8 mouse cellular contexts compared by ENCODE assay signal in genomic region chr8:70701048-70701981, GRCm38 (mm10). TPM values are rescaled to one million over a fixed set of nuclear protein-coding genes. Genes with fewer than 3 reads are reported as not detected.
DNase-seq lines count a peak whose midpoint lies in the region; ATAC-seq lines count a peak whose summit lies in the region.

No protein-coding gene starts in this region.

- H3K9ac ChIP-seq in limb, embryonic 12.5 days (replicated peaks), result peak overlapping the region; percentile 99

- 0 out of 2 replicates have a peak overlapping the region, but pooled peaks have one; percentile 99 for H3K27ac ChIP-seq in limb, embryonic 12.5 days

- peaks cover 58% of the 10 kb centered on the region for H3K4me1 ChIP-seq in megakaryocyte, embryonic 14.5 days
- H3K4me1 ChIP-seq in limb, embryonic 12.5 days (replicated peaks), result peaks cover 39% of the 10 kb centered on the region

- no peaks in the 10 kb centered on the region for H3K27me3 ChIP-seq in megakaryocyte, embryonic 14.5 days (replicated peaks)
- H3K27me3 ChIP-seq in limb, embryonic 12.5 days, result no peaks in the 10 kb centered on the region

- 55% methylated on average over 10 of the region's 10 CpGs for WGBS in limb, embryonic 12.5 days

- DNase-seq in CD4-positive, CD25-positive, alpha-beta regulatory T cell, adult 2 months (ENCODE audit: low read depth, low spot score), result peak; percentile 68
- DNase-seq in retina, embryonic 14.5 days (ENCODE audit: low spot score), result peak; percentile 45
- no peak for DNase-seq in frontal cortex, postnatal 36 days (ENCODE audit: low spot score in 2 of 2)
- DNase-seq in left cerebral cortex, adult 8-10 months (ENCODE audit: low spot score in 2 of 2), result no peak

- H3K36me3 ChIP-seq in megakaryocyte, embryonic 14.5 days (replicated peaks; ENCODE audit: low read length), result peaks cover 11% of the 10 kb centered on the region
- peaks cover 18% of the 10 kb centered on the region for H3K36me3 ChIP-seq in limb, embryonic 12.5 days

- no peak for ATAC-seq in CD4-positive, CD25-positive, alpha-beta regulatory T cell, adult 4 months
- no peak for ATAC-seq in megakaryocyte, adult 5-6 weeks (ENCODE audit: poor library complexity, severe bottlenecking)
- no peak for ATAC-seq in limb, embryonic 12.5 days (ENCODE audit: insufficient number of reproducible peaks, insufficient read depth, low FRiP score, low TSS enrichment, low read depth)

- peak overlapping the region; percentile 98 for H3K4me3 ChIP-seq in megakaryocyte, embryonic 14.5 days (replicated peaks)
- H3K4me3 ChIP-seq in limb, embryonic 12.5 days (replicated peaks), result peak overlapping the region; percentile 99

- H3K9me3 ChIP-seq in megakaryocyte, embryonic 14.5 days, result no peaks in the 10 kb centered on the region
- H3K9me3 ChIP-seq in limb, embryonic 12.5 days, result no peaks in the 10 kb centered on the region

- peak overlapping the region; percentile 72 for H3K4me2 ChIP-seq in limb, embryonic 12.5 days

RNA-seq across cellular contexts. Expression of gene Iqcn, which starts 1.9 kb away (rescaled TPM):
- polyA plus RNA-seq in CD4-positive, CD25-positive, alpha-beta regulatory T cell, adult 4 months (2017; shearing (Covaris generic)), result under 1 TPM in 1 of 2 experiments, not detected in 1; 0.07 TPM
- not detected in 2 replicates for polyA plus RNA-seq in megakaryocyte, embryonic 14.5 days (2012; ENCODE audit: insufficient read depth, low replicate concordance)
- total RNA-seq in megakaryocyte, adult 5-6 weeks (2015), result 0.11 and 0.27 TPM in 2 replicates
- 0.04 TPM in 1 of 2 replicates, not detected in the other for total RNA-seq in megakaryocyte, adult 5-6 weeks (2017)
- not detected in 2 replicates for polyA plus RNA-seq in limb, embryonic 12.5 days (2016; fragmentation: Nextera tagmentation; extraction: Ambion mirVana)
- under 1 TPM in 1 of 4 experiments, not detected in 3; 0.07 TPM for total RNA-seq in left cerebral cortex, adult 8-10 months (2022)

RNA-seq across cellular contexts. Expression of gene Jund, which starts 2.6 kb away (rescaled TPM):
- 10 to 100 TPM in 1 of 2 experiments, 1 to 10 TPM in 1; 7.6 to 23.3 TPM for polyA plus RNA-seq in CD4-positive, CD25-positive, alpha-beta regulatory T cell, adult 4 months (2017; shearing (Covaris generic))
- 972 and 2,520 TPM in 2 replicates for polyA plus RNA-seq in megakaryocyte, embryonic 14.5 days (2012; ENCODE audit: insufficient read depth, low replicate concordance)
- total RNA-seq in megakaryocyte, adult 5-6 weeks (2015), result 26.7 and 44.1 TPM in 2 replicates
- 24.0 and 28.9 TPM in 2 replicates for total RNA-seq in megakaryocyte, adult 5-6 weeks (2017)
- 117 and 121 TPM in 2 replicates for polyA plus RNA-seq in limb, embryonic 12.5 days (2016; fragmentation: Nextera tagmentation; extraction: Ambion mirVana)
- 100 to 1,000 TPM; 206 to 222 (median 214) TPM for total RNA-seq in left cerebral cortex, adult 8-10 months (2022)

RNA-seq across cellular contexts. Expression of gene Gm3336, which starts 17.0 kb away (rescaled TPM):
- not detected for polyA plus RNA-seq in CD4-positive, CD25-positive, alpha-beta regulatory T cell, adult 4 months (2017; shearing (Covaris generic))
- polyA plus RNA-seq in megakaryocyte, embryonic 14.5 days (2012; ENCODE audit: insufficient read depth, low replicate concordance), result 0.26 TPM in 1 of 2 replicates, not detected in the other
- not detected in 2 replicates for total RNA-seq in megakaryocyte, adult 5-6 weeks (2015)
- total RNA-seq in megakaryocyte, adult 5-6 weeks (2017), result not detected in 2 replicates
- not detected in 2 replicates for polyA plus RNA-seq in limb, embryonic 12.5 days (2016; fragmentation: Nextera tagmentation; extraction: Ambion mirVana)
- total RNA-seq in left cerebral cortex, adult 8-10 months (2022), result not detected

RNA-seq across cellular contexts. Expression of gene Pde4c, which starts 22.2 kb away (rescaled TPM):
- polyA plus RNA-seq in CD4-positive, CD25-positive, alpha-beta regulatory T cell, adult 4 months (2017; shearing (Covaris generic)), result under 1 TPM; 0.66 to 0.94 TPM
- polyA plus RNA-seq in megakaryocyte, embryonic 14.5 days (2012; ENCODE audit: insufficient read depth, low replicate concordance), result 0.03 TPM in 1 of 2 replicates, not detected in the other
- not detected in 2 replicates for total RNA-seq in megakaryocyte, adult 5-6 weeks (2015)
- total RNA-seq in megakaryocyte, adult 5-6 weeks (2017), result not detected in 2 replicates
- polyA plus RNA-seq in limb, embryonic 12.5 days (2016; fragmentation: Nextera tagmentation; extraction: Ambion mirVana), result 0.24 and 0.33 TPM in 2 replicates
- 1 to 10 TPM; 1.7 to 2.8 (median 2.2) TPM for total RNA-seq in left cerebral cortex, adult 8-10 months (2022)

RNA-seq across cellular contexts. Expression of gene Lsm4, which starts 28.3 kb away (rescaled TPM):
- 10 to 100 TPM; 86.8 to 94.5 TPM for polyA plus RNA-seq in CD4-positive, CD25-positive, alpha-beta regulatory T cell, adult 4 months (2017; shearing (Covaris generic))
- polyA plus RNA-seq in megakaryocyte, embryonic 14.5 days (2012; ENCODE audit: insufficient read depth, low replicate concordance), result 103 and 569 TPM in 2 replicates
- total RNA-seq in megakaryocyte, adult 5-6 weeks (2015), result 82.1 and 84.4 TPM in 2 replicates
- 106 and 151 TPM in 2 replicates for total RNA-seq in megakaryocyte, adult 5-6 weeks (2017)
- polyA plus RNA-seq in limb, embryonic 12.5 days (2016; fragmentation: Nextera tagmentation; extraction: Ambion mirVana), result 335 and 339 TPM in 2 replicates
- total RNA-seq in left cerebral cortex, adult 8-10 months (2022), result 10 to 100 TPM; 61.5 to 65.0 (median 63.0) TPM

Comparison
In these comparisons a context has a peak if more than half of its experiments do, and no peak if none do; other contexts are left out.
1. DNase-seq: peak in CD4-positive, CD25-positive, alpha-beta regulatory T cell, adult 2 months (single experiment) and retina, embryonic 14.5 days (single experiment); none in frontal cortex, postnatal 36 days (0 of 2) and left cerebral cortex, adult 8-10 months (0 of 2).